Mouse (Mus musculus): ENCODE results near the gene Ptpn14. TPM values are rescaled to one million over a fixed set of nuclear protein-coding genes. Genes with fewer than 3 reads are reported as not detected.

Ptpn14 gene
- total RNA-seq, 1 experiment: 27.1 TPM

DNA sequence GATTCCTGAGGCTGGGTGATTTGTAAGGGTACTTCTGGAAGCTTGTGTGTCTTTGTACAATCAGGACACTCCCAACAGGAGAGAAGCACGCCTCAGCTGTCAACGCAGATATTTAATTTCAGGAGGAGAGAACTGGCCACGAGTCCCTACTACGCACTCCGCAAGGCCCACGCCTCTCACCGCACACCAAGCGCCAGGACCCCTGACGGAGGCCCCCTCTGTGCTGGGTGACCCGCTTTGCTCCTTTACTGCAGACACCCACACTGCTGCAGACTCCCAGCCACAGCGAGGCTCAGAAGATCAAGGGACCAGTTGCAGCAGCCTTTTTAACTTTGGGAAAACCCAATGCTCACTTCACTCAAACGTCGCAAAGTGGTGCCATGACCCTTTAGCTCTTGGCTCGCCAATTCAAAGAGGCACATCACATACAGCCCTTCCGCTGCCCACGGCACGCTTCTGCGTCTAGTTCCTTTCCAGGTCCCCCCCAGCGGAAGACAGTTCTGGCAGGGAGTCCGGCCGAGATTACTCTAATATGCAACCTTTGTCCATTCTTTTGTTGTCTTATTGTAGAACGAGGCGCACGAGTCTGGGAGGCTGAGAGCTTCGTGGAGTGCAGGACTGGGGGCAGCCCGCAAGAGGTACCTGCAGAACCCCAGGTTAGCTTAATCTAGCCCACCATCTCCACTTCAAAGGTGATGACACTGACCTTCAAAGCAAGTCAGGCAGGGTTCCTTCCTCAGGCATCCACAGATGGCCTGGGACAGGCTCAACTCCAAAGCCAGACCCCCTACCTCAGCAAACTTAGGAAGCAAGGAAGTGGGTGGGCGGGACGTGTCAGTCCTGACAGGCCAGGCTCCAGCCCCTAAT lies 192.9 kb downstream of the Ptpn14 start:
- peak overlapping the region; percentile 69; the same call in 1 of the 2 replicates for H3K9ac ChIP-seq (ENCODE audit: insufficient read depth, low read depth, low read length, poor library complexity, severe bottlenecking)
- peaks cover 10 to 12% of the 10 kb centered on the region in 2 experiments for H3K4me1 ChIP-seq (ENCODE audit: control insufficient read depth in 2 of 2, insufficient read depth in 2 of 2, low read length in 2 of 2, poor library complexity in 1 of 2)
- in situ Hi-C loops (cut with MboI; ENCODE audit: low sequenced_read_pairs in 2 of 2, unreplicated experiment in 2 of 2): no loop called here

DNA sequence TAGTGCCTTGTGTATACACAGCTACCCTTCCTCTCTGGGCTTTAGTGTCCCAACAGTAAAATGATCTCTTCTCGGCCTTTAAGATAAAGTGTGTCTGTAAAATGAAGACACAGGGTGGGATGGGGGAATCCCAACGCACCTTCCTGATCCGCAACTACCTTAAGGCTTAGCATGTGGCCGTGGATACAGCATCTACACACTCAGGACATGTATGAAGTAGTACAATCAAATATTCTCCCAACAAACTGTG lies 193.4 kb downstream of the Ptpn14 start:
- in situ Hi-C loops (cut with MboI; ENCODE audit: low sequenced_read_pairs in 2 of 2, unreplicated experiment in 2 of 2): no loop called here
- Histone ChIP-seq H3K4me1 (ENCODE audit: control insufficient read depth in 2 of 2, insufficient read depth in 2 of 2, low read length in 2 of 2, poor library complexity in 1 of 2) (peaks cover 10 to 12% of the 10 kb centered on the region in 2 experiments; a peak in 3 of 4 replicates), H3K4me3 (ENCODE audit: insufficient read depth in 1 of 2, low read depth in 1 of 2, low read length in 2 of 2, poor library complexity in 1 of 2, severe bottlenecking in 1 of 2) (peak overlapping the region; percentile 59 to 75), H3K9me3 (ENCODE audit: control insufficient read depth, insufficient read depth, low read depth, low read length) (no peaks in the 10 kb centered on the region), H3K9ac (ENCODE audit: insufficient read depth, low read depth, low read length, poor library complexity, severe bottlenecking) (peak overlapping the region; percentile 69), H3K36me3 (ENCODE audit: control insufficient read depth, insufficient read depth, low read length, poor library complexity, severe bottlenecking) (no peaks in the 10 kb centered on the region), H3K27ac (ENCODE audit: insufficient read depth, low read depth, low read length, poor library complexity, severe bottlenecking) (no peak overlapping the region)
- no peak for DNase-seq (ENCODE audit: low read depth, low spot score)
- TF ChIP-seq CHD2 (IDR thresholded peaks at IDR 0.05; ENCODE audit: low read depth, low read length) (no peak), ZC3H11A (IDR thresholded peaks at IDR 0.05; ENCODE audit: borderline replicate concordance, low read depth, low read length) (no peak), HCFC1 (IDR thresholded peaks at IDR 0.05; ENCODE audit: borderline replicate concordance, insufficient read depth, low read length) (no peak), MAFK (IDR thresholded peaks at IDR 0.05; ENCODE audit: insufficient read depth, low read depth, low read length) (no peak), ZNF384 (IDR thresholded peaks at IDR 0.05; ENCODE audit: low read depth, low read length) (no peak)

More for the DNA sequence above, 192.9 kb downstream of the Ptpn14 start:
- no peak overlapping the region for H3K27ac ChIP-seq (ENCODE audit: insufficient read depth, low read depth, low read length, poor library complexity, severe bottlenecking)
- no peaks in the 10 kb centered on the region for H3K36me3 ChIP-seq (ENCODE audit: control insufficient read depth, insufficient read depth, low read length, poor library complexity, severe bottlenecking)
- no peaks in the 10 kb centered on the region for H3K9me3 ChIP-seq (ENCODE audit: control insufficient read depth, insufficient read depth, low read depth, low read length)
- peak overlapping the region; percentile 59 to 75 for H3K4me3 ChIP-seq (ENCODE audit: insufficient read depth in 1 of 2, low read depth in 1 of 2, low read length in 2 of 2, poor library complexity in 1 of 2, severe bottlenecking in 1 of 2)
- TF ChIP-seq CHD2 (IDR thresholded peaks at IDR 0.05; ENCODE audit: low read depth, low read length): no peak
- no peak for TF ChIP-seq ZNF384 (IDR thresholded peaks at IDR 0.05; ENCODE audit: low read depth, low read length)
- TF ChIP-seq MAFK (IDR thresholded peaks at IDR 0.05; ENCODE audit: insufficient read depth, low read depth, low read length): no peak
- TF ChIP-seq ZC3H11A (IDR thresholded peaks at IDR 0.05; ENCODE audit: borderline replicate concordance, low read depth, low read length): no peak
- no peak for TF ChIP-seq HCFC1 (IDR thresholded peaks at IDR 0.05; ENCODE audit: borderline replicate concordance, insufficient read depth, low read length)
- no peak for DNase-seq (ENCODE audit: low read depth, low spot score)

DNA sequence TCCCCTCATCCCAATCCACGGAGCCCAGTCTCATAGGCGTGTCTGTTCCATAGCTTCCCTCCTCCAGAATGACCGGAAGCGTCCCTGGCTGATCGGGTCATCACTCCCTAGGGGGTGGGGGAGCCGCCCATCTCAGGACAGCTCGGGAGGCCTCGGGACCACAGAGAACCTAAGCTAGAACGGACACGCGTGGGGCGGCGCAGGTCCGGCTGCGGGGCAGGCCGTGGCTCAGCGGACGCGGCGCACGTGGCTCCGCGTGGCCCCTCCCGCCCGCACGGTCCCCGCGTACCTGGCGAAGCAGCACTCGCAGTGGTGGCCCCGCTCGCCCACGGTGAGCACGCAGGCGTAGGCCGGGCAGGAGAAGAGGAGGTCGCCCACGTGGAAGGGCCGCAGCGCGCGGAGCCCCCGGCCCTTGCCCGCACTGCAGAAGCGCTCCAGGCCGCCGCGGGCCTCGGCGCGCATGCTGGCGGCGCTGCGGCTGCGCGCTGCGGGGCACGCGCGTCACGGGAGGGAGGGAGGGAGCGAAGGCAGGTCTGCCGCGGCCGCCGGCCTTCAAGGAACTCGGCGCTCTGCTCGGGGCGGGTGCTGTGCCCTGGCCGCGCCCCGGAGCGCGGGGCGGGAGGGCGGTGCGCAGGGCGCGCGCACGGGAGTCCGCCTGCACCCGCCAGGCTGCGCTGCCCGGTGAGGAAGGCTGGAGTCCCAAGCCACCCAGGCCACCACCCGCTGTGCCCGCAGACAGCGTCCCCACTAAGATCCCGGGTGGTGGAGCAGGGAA lies 193.9 kb downstream of the Ptpn14 start, which contains the start of gene Smyd2:
Smyd2 (minus strand) TSS at position 546 of the 775 bp plus-strand sequence.
- peak; percentile 53 for DNase-seq (ENCODE audit: low read depth, low spot score)
- H3K4me1 ChIP-seq (ENCODE audit: control insufficient read depth in 2 of 2, insufficient read depth in 2 of 2, low read length in 2 of 2, poor library complexity in 1 of 2): peaks cover 10 to 12% of the 10 kb centered on the region in 2 experiments; a peak in 3 of 4 replicates
- peak within 1 kb of the TSS; percentile 69 for H3K9ac ChIP-seq (ENCODE audit: insufficient read depth, low read depth, low read length, poor library complexity, severe bottlenecking)
- H3K4me3 ChIP-seq (ENCODE audit: insufficient read depth in 1 of 2, low read depth in 1 of 2, low read length in 2 of 2, poor library complexity in 1 of 2, severe bottlenecking in 1 of 2): peak within 1 kb of the TSS; percentile 59 to 75
- H3K36me3 ChIP-seq (ENCODE audit: control insufficient read depth, insufficient read depth, low read length, poor library complexity, severe bottlenecking): no peaks in the 10 kb centered on the region
- H3K27ac ChIP-seq (ENCODE audit: insufficient read depth, low read depth, low read length, poor library complexity, severe bottlenecking): no peak within 1 kb of the TSS
- TF ChIP-seq HCFC1 (IDR thresholded peaks at IDR 0.05; ENCODE audit: borderline replicate concordance, insufficient read depth, low read length): no peak
- no peak for TF ChIP-seq ZNF384 (IDR thresholded peaks at IDR 0.05; ENCODE audit: low read depth, low read length)
- TF ChIP-seq ZC3H11A (IDR thresholded peaks at IDR 0.05; ENCODE audit: borderline replicate concordance, low read depth, low read length): no peak
- no peak for TF ChIP-seq CHD2 (IDR thresholded peaks at IDR 0.05; ENCODE audit: low read depth, low read length)
- TF ChIP-seq MAFK (IDR thresholded peaks at IDR 0.05; ENCODE audit: insufficient read depth, low read depth, low read length): no peak
- H3K9me3 ChIP-seq (ENCODE audit: control insufficient read depth, insufficient read depth, low read depth, low read length): no peaks in the 10 kb centered on the region
- in situ Hi-C loops (cut with MboI; ENCODE audit: low sequenced_read_pairs in 2 of 2, unreplicated experiment in 2 of 2): no loop called here

DNA sequence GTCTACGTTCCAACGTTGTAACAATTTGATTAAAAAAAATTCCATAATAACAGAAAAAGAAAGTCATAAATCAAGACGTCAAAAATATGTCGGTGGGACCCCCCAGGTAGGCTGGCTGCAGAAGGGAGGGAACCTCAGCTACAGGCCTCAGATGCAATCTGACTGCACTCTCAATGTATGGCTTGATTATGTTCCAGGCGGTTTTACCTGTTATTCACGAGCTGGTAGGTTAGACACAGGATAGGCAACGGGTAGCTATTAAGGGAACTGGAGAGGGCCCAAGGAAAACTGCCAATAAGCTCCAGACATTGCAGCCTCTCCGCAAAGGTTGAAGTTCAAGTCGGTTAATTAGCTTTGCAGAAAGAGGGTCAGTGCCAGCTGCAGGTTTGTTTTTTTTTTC lies 194.7 kb downstream of the Ptpn14 start:
- in situ Hi-C loops (cut with MboI; ENCODE audit: low sequenced_read_pairs in 2 of 2, unreplicated experiment in 2 of 2): no loop called here
- Histone ChIP-seq H3K36me3 (ENCODE audit: control insufficient read depth, insufficient read depth, low read length, poor library complexity, severe bottlenecking) (no peaks in the 10 kb centered on the region), H3K27ac (ENCODE audit: insufficient read depth, low read depth, low read length, poor library complexity, severe bottlenecking) (no peak overlapping the region), H3K4me3 (ENCODE audit: insufficient read depth in 1 of 2, low read depth in 1 of 2, low read length in 2 of 2, poor library complexity in 1 of 2, severe bottlenecking in 1 of 2) (peak overlapping the region; percentile 53 to 75), H3K9me3 (ENCODE audit: control insufficient read depth, insufficient read depth, low read depth, low read length) (no peaks in the 10 kb centered on the region), H3K9ac (ENCODE audit: insufficient read depth, low read depth, low read length, poor library complexity, severe bottlenecking) (no peak overlapping the region), H3K4me1 (ENCODE audit: control insufficient read depth in 2 of 2, insufficient read depth in 2 of 2, low read length in 2 of 2, poor library complexity in 1 of 2) (peaks cover 5 to 12% of the 10 kb centered on the region in 2 experiments; a peak in 2 of 4 replicates)
- no peak for DNase-seq (ENCODE audit: low read depth, low spot score)
- TF ChIP-seq HCFC1 (IDR thresholded peaks at IDR 0.05; ENCODE audit: borderline replicate concordance, insufficient read depth, low read length) (no peak), CHD2 (IDR thresholded peaks at IDR 0.05; ENCODE audit: low read depth, low read length) (no peak), ZNF384 (IDR thresholded peaks at IDR 0.05; ENCODE audit: low read depth, low read length) (no peak), MAFK (IDR thresholded peaks at IDR 0.05; ENCODE audit: insufficient read depth, low read depth, low read length) (no peak), ZC3H11A (IDR thresholded peaks at IDR 0.05; ENCODE audit: borderline replicate concordance, low read depth, low read length) (no peak)
